Mouse (Mus musculus): Measurements from ENCODE around the gene Smap2.

Smap2 gene

GRCm38 (mm10) chr4:121020040-121020790 lies 3.2 kb upstream of the Smap2 start:
- no peak for DNase-seq (ENCODE audit: low spot score in 2 of 2)

GRCm38 (mm10) chr4:121018250-121018649 lies 1.2 kb upstream of the Smap2 start:
- DNase-seq (ENCODE audit: low spot score in 2 of 2) = no peak

GRCm38 (mm10) chr4:121016021-121016898 lies 787 bp downstream of the Smap2 start:
- DNase-seq (ENCODE audit: low spot score in 2 of 2) = no peak

GRCm38 (mm10) chr4:121015268-121015659 lies 1.8 kb downstream of the Smap2 start:
- no peak for DNase-seq (ENCODE audit: low spot score in 2 of 2)

- no peak for DNase-seq (ENCODE audit: low spot score in 2 of 2)
Observed at GRCm38 (mm10) chr4:121014594-121015267, 2.3 kb downstream of the Smap2 start.

GRCm38 (mm10) chr4:121010770-121011549 lies 6.1 kb downstream of the Smap2 start:
- no peak for DNase-seq (ENCODE audit: low spot score in 2 of 2)

- DNase-seq (ENCODE audit: low spot score in 2 of 2) = no peak
Observed at GRCm38 (mm10) chr4:121009151-121009550, 7.9 kb downstream of the Smap2 start.

- no peak for DNase-seq (ENCODE audit: low spot score in 2 of 2)
Observed at GRCm38 (mm10) chr4:121008071-121008745, 8.8 kb downstream of the Smap2 start.

- DNase-seq (ENCODE audit: low spot score in 2 of 2) = no peak
Observed at GRCm38 (mm10) chr4:121007006-121007405, 10.0 kb downstream of the Smap2 start.

- DNase-seq (ENCODE audit: low spot score in 2 of 2) = no peak
Observed at GRCm38 (mm10) chr4:121004679-121005078, 12.4 kb downstream of the Smap2 start.

- DNase-seq (ENCODE audit: low spot score in 2 of 2) = no peak
Observed at GRCm38 (mm10) chr4:121003611-121004091, 13.4 kb downstream of the Smap2 start.

GRCm38 (mm10) chr4:121002400-121003171 lies 14.5 kb downstream of the Smap2 start:
- no peak for DNase-seq (ENCODE audit: low spot score in 2 of 2)

GRCm38 (mm10) chr4:121001659-121002058 lies 15.4 kb downstream of the Smap2 start:
- no peak for DNase-seq (ENCODE audit: low spot score in 2 of 2)

- no peak for DNase-seq (ENCODE audit: low spot score in 2 of 2)
Observed at GRCm38 (mm10) chr4:121001042-121001441, 16.0 kb downstream of the Smap2 start.

- no peak for DNase-seq (ENCODE audit: low spot score in 2 of 2)
Observed at GRCm38 (mm10) chr4:120995911-120996310, 21.1 kb downstream of the Smap2 start.

- no peak for DNase-seq (ENCODE audit: low spot score in 2 of 2)
Observed at GRCm38 (mm10) chr4:120993025-120993424, 24.0 kb downstream of the Smap2 start.

- no peak for DNase-seq (ENCODE audit: low spot score in 2 of 2)
Observed at GRCm38 (mm10) chr4:120992284-120992683, 24.8 kb downstream of the Smap2 start.

GRCm38 (mm10) chr4:120987319-120987718 lies 29.7 kb downstream of the Smap2 start:
- no peak for DNase-seq (ENCODE audit: low spot score in 2 of 2)

GRCm38 (mm10) chr4:120986446-120986845 lies 30.6 kb downstream of the Smap2 start:
- no peak for DNase-seq (ENCODE audit: low spot score in 2 of 2)

- DNase-seq (ENCODE audit: low spot score in 2 of 2) = no peak
Observed at GRCm38 (mm10) chr4:120978221-120978620, 38.8 kb downstream of the Smap2 start.

All from urinary bladder, postnatal 4 days (tissue).